Mouse (Mus musculus) T-helper 1 cell (primary cell): ENCODE results near the gene Il27ra.

Source experiments
- in situ Hi-C: fragments of 300-600 bp; cut with MboI, MseI; formaldehyde crosslinking; loops from one replicate; pipeline ENCODE4 v1.15.1; 2025; ENCODE audit warnings: high pct_unique_total_duplicates

Il27ra gene

DNA sequence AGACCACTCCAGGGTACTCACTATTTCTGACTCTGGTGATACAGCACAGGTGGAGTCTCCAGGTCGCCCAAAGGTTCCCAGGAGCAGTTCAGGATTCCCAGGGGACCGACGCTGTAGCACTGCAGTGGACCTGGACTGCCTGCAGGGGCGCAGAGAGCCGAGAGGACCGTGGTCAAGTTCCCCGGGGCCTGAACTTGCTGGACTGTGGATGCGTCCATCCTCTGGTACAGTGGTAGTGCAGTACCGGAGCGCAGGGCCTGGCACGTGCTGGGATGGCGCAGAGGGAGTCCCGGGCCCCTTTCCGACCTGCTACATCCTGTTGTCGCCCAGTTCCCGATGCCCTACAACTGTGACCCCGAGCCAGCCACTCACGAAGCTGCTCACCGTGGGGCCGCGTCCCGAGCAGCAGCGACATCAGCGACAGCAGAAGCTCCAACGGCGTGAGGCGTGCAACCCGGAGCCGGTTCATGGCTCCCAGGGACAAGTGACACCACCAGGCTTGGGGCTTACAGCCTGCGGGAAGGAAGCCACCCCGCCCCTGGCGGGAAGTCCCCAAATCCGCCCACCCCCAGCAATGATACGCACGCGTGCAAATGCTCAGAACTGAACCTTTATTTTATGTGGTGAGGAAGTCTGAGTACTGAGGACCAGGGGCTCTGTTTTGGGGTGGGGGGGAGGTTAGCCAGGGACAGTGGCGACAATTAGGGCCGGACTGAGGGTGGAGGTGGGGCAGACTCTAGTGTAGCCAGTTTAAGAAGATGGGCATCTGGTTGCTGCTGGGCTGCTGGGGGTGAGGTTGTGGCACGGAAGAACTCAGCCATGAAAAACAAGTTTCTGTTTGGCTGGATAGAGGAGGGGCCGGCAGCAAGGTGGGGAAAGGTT is at the start of gene Il27ra:
Gene Il27ra, minus strand, starts transcription at position 524 of the 882 bp plus-strand sequence.
- in situ Hi-C loops = no loop called here

DNA sequence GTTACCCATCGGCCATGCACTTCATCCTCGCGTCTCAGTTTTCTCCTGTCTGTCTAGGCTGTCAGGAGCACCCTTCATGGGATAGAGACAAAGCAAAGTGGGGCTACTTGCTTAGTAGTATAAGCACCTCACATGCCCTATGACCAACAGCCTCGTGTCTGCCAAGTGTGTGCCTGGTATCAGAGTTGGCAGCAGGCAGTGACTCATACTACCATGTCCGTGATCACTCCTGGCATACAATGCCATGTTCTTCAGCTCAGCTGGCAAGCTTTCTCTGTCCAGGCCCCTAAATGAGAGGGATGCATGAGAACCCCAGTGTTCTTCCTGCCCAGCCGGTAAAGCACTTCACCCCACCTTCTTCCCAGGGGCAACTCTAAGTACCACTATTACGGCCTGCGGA is 48.2 kb upstream of the Il27ra start:
- in situ Hi-C loops = loop anchor here (5.0 kb wide), 1 partner anchor 38 kb away; no protein-coding TSS in a partner anchor

- in situ Hi-C loops = no loop called here
These were observed 46.9 kb upstream of the Il27ra start for GRCm38 (mm10) chr8:84089277-84089676.

DNA sequence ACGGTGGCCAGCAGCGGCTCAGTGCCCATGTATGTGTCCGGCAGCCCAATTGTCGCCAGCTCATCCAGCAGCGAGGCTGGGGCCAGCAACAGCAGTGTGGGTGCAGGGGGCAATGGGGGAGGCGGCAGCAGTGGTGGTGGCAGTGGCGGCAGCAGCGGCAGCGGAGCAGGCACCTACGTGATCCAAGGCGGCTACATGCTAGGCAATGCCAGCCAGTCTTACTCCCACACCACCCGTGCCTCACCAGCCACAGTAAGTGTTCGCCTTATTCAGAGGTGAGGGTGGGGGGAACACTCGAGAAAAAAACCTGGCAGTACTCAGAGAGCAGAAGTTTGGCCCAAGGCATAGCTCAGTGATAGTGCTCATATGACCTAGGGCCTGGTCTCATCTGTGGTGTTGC is 45.4 kb upstream of the Il27ra start:
- in situ Hi-C loops = no loop called here

- in situ Hi-C loops = no loop called here
These were observed 44.8 kb upstream of the Il27ra start for GRCm38 (mm10) chr8:84087156-84087555.

GRCm38 (mm10) chr8:84084341-84085115 is 42.1 kb upstream of the Il27ra start:
- in situ Hi-C loops = no loop called here

DNA sequence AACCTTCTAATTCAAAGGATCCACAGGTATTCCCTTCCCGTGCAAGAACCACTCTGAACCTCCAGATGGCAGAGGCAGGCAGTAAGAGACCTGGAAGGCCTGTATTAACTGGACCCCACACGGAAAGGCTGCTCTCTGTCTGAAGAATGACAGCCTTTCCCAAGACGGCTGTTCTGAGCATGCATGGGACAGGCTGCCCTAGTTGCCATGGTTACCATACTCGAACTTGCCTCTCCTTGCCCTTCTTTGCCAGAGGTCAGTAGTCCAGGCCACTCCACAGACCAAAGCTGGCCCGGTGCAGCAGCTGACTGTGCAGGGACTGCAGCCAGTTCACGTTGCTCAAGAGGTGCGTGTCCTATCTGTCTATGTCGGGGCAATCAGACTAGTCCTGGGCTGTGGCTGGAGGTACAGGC is 41.4 kb upstream of the Il27ra start:
- in situ Hi-C loops = no loop called here

- in situ Hi-C loops = no loop called here
These were observed 36.8 kb upstream of the Il27ra start for GRCm38 (mm10) chr8:84079206-84079605.

DNA sequence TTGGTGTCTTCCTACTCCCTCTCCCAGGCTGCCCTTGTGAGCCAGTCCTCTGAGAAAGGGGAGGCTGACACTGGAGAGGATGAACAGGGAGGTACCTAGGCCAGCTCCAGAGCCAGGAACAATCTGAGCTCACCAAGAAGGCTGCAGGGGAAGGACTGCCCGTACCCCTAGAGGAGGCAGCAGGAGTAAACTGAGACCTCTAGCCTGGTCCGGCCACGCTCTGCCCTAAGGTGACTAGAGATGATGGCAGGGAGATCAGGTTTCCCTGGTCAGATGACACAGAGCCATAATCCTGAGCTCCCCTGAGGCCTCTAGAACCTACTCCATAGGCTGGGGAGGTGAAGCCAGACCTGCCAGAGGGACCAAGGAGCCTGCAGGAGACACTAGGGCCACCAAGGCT is 34.5 kb upstream of the Il27ra start:
- in situ Hi-C loops = no loop called here

DNA sequence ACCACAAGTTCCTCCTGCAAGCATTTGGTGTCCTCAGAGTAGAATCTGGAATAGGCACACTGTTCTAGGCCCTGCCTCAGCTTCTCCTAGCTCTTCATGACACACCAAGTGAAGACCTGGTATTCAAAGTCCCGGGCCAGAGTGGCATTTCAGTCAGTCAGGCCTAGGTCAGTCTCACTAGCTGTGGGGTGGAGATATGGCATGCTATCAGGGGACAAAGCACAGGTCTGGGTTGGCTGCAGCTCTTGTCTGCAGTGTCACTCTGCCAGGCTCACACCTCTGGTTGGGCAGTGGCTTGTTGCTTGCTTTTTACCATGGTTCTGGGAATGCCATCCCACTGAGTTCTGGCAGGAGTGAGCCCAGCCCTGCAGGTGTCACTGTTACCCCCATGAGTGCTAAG is 34.0 kb upstream of the Il27ra start:
- in situ Hi-C loops = no loop called here

GRCm38 (mm10) chr8:84073230-84073976 is 31.0 kb upstream of the Il27ra start:
- in situ Hi-C loops = no loop called here

GRCm38 (mm10) chr8:84072321-84072720 is 29.9 kb upstream of the Il27ra start:
- in situ Hi-C loops = no loop called here

GRCm38 (mm10) chr8:84071921-84072320 is 29.5 kb upstream of the Il27ra start:
- in situ Hi-C loops = no loop called here

GRCm38 (mm10) chr8:84070667-84071066 is 28.3 kb upstream of the Il27ra start:
- in situ Hi-C loops = no loop called here

DNA sequence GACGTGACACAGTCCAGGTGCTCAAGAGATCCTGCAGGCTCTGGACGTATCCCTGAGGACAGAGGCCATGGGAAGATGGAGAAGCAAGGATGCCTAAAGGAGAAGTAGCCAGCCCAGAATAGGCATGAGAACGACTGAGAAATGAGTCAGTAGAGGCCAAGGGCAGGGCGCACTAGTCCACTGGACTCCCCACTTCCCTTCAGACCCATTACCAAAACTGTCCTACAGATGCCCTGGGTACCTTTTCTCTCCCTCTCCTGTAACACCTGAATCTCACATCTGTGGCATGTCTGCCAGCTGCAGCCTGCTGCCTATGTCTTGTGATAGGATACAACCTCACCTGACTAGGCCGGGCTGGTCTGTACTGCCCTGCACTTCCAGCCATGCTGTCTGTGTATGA is 27.9 kb upstream of the Il27ra start:
- in situ Hi-C loops = no loop called here

DNA sequence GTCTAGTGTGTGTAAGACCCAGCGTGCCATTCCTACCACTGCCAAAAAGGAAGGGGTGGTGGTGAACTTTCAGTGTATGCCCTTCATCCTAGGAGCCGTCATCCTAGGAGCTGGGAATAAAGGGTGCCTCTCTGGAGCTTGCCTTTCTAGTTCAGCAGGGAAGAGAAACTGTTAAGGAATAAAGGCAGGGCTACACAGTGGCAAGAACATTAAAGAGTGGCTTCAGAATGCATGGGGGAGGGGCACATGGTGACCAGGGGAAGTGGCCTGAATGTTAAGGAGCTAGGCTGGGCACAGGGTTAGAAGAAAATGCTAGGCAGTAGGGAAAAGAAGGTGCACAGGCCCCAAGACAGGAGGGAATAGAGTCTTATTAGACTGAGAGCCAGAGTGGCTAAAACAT is 27.4 kb upstream of the Il27ra start:
- in situ Hi-C loops = no loop called here

DNA sequence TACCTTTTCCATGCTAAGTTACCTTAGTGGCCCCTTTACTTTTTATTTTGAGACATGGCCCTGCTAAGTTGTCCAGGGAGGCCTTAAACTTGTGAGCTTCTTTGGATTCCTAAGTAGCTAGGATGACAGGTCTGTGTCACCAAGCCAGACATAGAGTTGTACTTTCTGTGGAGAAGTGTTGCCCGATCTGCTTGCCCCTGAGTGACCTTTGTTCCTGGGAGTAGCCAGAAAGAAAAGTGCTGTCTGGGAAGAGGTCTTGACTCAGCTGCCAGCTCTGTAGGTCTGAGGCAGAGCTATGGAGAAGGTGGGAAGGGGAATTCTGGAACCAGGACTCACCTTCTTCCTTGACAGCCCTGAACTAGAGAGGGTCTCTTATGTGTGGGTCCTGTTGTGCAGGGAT is 26.8 kb upstream of the Il27ra start:
- in situ Hi-C loops = no loop called here

GRCm38 (mm10) chr8:84068316-84069035 is 26.1 kb upstream of the Il27ra start:
- in situ Hi-C loops = no loop called here

- in situ Hi-C loops = no loop called here
These were observed 25.5 kb upstream of the Il27ra start for GRCm38 (mm10) chr8:84067911-84068310.

DNA sequence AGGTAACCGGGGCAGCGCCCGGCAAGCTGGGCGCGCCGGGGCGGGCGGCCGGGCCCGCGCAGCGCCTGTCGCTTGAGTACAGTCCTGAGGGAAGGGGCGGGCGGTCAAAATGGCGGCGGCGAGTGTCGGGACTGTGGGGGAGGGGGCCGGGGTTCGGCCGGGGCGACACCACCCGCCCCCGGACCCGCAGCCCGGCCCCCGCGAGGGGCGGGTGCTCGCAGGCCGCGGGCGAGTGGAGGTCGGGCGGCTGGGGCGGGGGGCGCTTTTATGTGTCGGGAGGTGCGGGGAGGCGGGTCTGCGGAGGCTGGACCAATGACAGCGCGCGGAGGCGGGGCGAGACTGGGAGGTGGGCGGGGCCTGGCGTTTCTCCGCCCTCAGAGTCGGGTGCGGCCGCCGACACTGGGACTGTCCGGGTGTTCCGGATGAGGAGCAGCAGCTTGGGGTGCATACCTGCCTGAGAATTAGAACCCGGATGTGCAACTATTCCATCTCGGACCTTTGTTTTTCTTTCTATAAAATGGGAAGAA is 24.7 kb upstream of the Il27ra start:
- in situ Hi-C loops = no loop called here

- in situ Hi-C loops = no loop called here
These were observed 24.0 kb upstream of the Il27ra start, which contains the start of gene Rfx1 for GRCm38 (mm10) chr8:84066291-84066930. Gene Rfx1, plus strand, starts transcription at chr8:84066834.
